Mouse (Mus musculus): ENCODE data around the gene Ankrd10. TPM values are rescaled to one million over a fixed set of nuclear protein-coding genes. Genes with fewer than 3 reads are reported as not detected.
"Not testable (repeated sequence)": the region's sequence is repeated elsewhere in the genome, so short reads cannot be mapped to it uniquely, and the experiment has no call there.

Ankrd10 gene
- total RNA-seq (2014; rRNA removed) (123 and 141 TPM in 2 replicates), polyA plus RNA-seq (2015; fragmentation: Nextera tagmentation; extraction: Ambion mirVana) (79.6 and 89.2 TPM in 2 replicates)

GRCm38 (mm10) chr8:11635611-11636081 lies at the start of gene Ankrd10:
Gene Ankrd10 (minus strand): TSS chr8:11635757.
- no peak for TF ChIP-seq CTCF (IDR thresholded peaks at IDR 0.05; ENCODE audit: low read depth)
- Histone ChIP-seq H3K9me3 (ENCODE audit: low read length) (no peaks in the 10 kb centered on the region), H3K4me3 (ENCODE audit: low read depth, low read length) (peak within 1 kb of the TSS; percentile 99), H3K27ac (ENCODE audit: low read depth, low read length) (peak within 1 kb of the TSS; percentile 99), H3K4me1 (ENCODE audit: insufficient read depth) (peaks cover 5% of the 10 kb centered on the region; the same call in 1 of the 2 replicates), H3K36me3 (ENCODE audit: insufficient read depth) (peaks cover 14% of the 10 kb centered on the region), H3K27me3 (ENCODE audit: insufficient read depth, low read length) (no peaks in the 10 kb centered on the region), H3K4me2 (ENCODE audit: low read depth) (peak within 1 kb of the TSS; percentile 87), H3K9ac (peak within 1 kb of the TSS; percentile 98)
- WGBS, result under 1% methylated on average over 38 of the region's 40 CpGs
- ATAC-seq (peak; percentile 92), DNase-seq (peak; percentile 96)

- Histone ChIP-seq H3K9ac (no peak overlapping the region), H3K4me1 (ENCODE audit: insufficient read depth) (no peaks in the 10 kb centered on the region), H3K36me3 (ENCODE audit: insufficient read depth) (no peaks in the 10 kb centered on the region), H3K27me3 (ENCODE audit: insufficient read depth, low read length) (no peaks in the 10 kb centered on the region), H3K4me3 (ENCODE audit: low read depth, low read length) (no peak overlapping the region), H3K9me3 (ENCODE audit: low read length) (no peaks in the 10 kb centered on the region), H3K27ac (ENCODE audit: low read depth, low read length) (no peak overlapping the region), H3K4me2 (ENCODE audit: low read depth) (no peak overlapping the region)
- no peak for TF ChIP-seq CTCF (IDR thresholded peaks at IDR 0.05; ENCODE audit: low read depth)
- DNase-seq (no peak), ATAC-seq (no peak)
- 89% methylated on average over 7 of the region's 7 CpGs for WGBS
Measured at GRCm38 (mm10) chr8:11684558-11684957, 49.0 kb upstream of the Ankrd10 start.

- Histone ChIP-seq H3K36me3 (ENCODE audit: insufficient read depth) (no peaks in the 10 kb centered on the region), H3K4me2 (ENCODE audit: low read depth) (no peak overlapping the region), H3K9ac (no peak overlapping the region), H3K4me3 (ENCODE audit: low read depth, low read length) (no peak overlapping the region), H3K27ac (ENCODE audit: low read depth, low read length) (no peak overlapping the region), H3K27me3 (ENCODE audit: insufficient read depth, low read length) (no peaks in the 10 kb centered on the region), H3K9me3 (ENCODE audit: low read length) (no peaks in the 10 kb centered on the region), H3K4me1 (ENCODE audit: insufficient read depth) (no peaks in the 10 kb centered on the region)
- ATAC-seq (no peak), DNase-seq (no peak)
- TF ChIP-seq CTCF (IDR thresholded peaks at IDR 0.05; ENCODE audit: low read depth), result no peak
- WGBS, result 75% methylated on average over 2 of the region's 2 CpGs
Measured at GRCm38 (mm10) chr8:11668308-11668707, 32.8 kb upstream of the Ankrd10 start.

- H3K4me3 ChIP-seq (ENCODE audit: low read depth, low read length); H3K9me3 ChIP-seq (ENCODE audit: low read length); H3K4me1 ChIP-seq (ENCODE audit: insufficient read depth); H3K27ac ChIP-seq (ENCODE audit: low read depth, low read length); H3K36me3 ChIP-seq (ENCODE audit: insufficient read depth); H3K9ac ChIP-seq; H3K27me3 ChIP-seq (ENCODE audit: insufficient read depth, low read length); H3K4me2 ChIP-seq (ENCODE audit: low read depth): not testable (repeated sequence)
- DNase-seq (peak; percentile 19), ATAC-seq (peak; percentile 76)
- 59% methylated on average over 20 of the region's 20 CpGs for WGBS
Measured at GRCm38 (mm10) chr8:11666023-11666716, 30.6 kb upstream of the Ankrd10 start.

- no peak overlapping the region for H3K4me3 ChIP-seq (ENCODE audit: low read depth, low read length)
- no peak overlapping the region for H3K4me2 ChIP-seq (ENCODE audit: low read depth)
- H3K9me3 ChIP-seq (ENCODE audit: low read length), result no peaks in the 10 kb centered on the region
- DNase-seq (no peak), ATAC-seq (peak; percentile 51)
- no peak for TF ChIP-seq CTCF (IDR thresholded peaks at IDR 0.05; ENCODE audit: low read depth)
- H3K27ac ChIP-seq (ENCODE audit: low read depth, low read length), result no peak overlapping the region
- WGBS, result 65% methylated on average over 3 of the region's 3 CpGs
- no peaks in the 10 kb centered on the region for H3K4me1 ChIP-seq (ENCODE audit: insufficient read depth)
- H3K27me3 ChIP-seq (ENCODE audit: insufficient read depth, low read length), result no peaks in the 10 kb centered on the region
- no peaks in the 10 kb centered on the region for H3K36me3 ChIP-seq (ENCODE audit: insufficient read depth)
- no peak overlapping the region for H3K9ac ChIP-seq
Measured at GRCm38 (mm10) chr8:11661969-11662368, 26.4 kb upstream of the Ankrd10 start.

GRCm38 (mm10) chr8:11650021-11650420 lies 14.5 kb upstream of the Ankrd10 start:
- 87% methylated on average over 5 of the region's 5 CpGs for WGBS
- no peaks in the 10 kb centered on the region for H3K36me3 ChIP-seq (ENCODE audit: insufficient read depth)
- no peak for TF ChIP-seq CTCF (IDR thresholded peaks at IDR 0.05; ENCODE audit: low read depth)

GRCm38 (mm10) chr8:11643123-11643522 lies 7.6 kb upstream of the Ankrd10 start:
- no peak for DNase-seq
- Histone ChIP-seq H3K4me3 (ENCODE audit: low read depth, low read length) (no peak overlapping the region), H3K9me3 (ENCODE audit: low read length) (0 out of 2 replicates have a peak, but pooled peaks cover 10% of the 10 kb centered on the region), H3K27ac (ENCODE audit: low read depth, low read length) (no peak overlapping the region), H3K4me2 (ENCODE audit: low read depth) (no peak overlapping the region), H3K4me1 (ENCODE audit: insufficient read depth) (no peaks in the 10 kb centered on the region), H3K27me3 (ENCODE audit: insufficient read depth, low read length) (no peaks in the 10 kb centered on the region), H3K9ac (no peak overlapping the region), H3K36me3 (ENCODE audit: insufficient read depth) (0 out of 2 replicates have a peak, but pooled peaks cover 9% of the 10 kb centered on the region)
- no peak for TF ChIP-seq CTCF (IDR thresholded peaks at IDR 0.05; ENCODE audit: low read depth)
- 37% methylated on average over 2 of the region's 2 CpGs for WGBS
- ATAC-seq, result no peak

More at GRCm38 (mm10) chr8:11650021-11650420, 14.5 kb upstream of the Ankrd10 start:
- Histone ChIP-seq H3K27ac (ENCODE audit: low read depth, low read length) (no peak overlapping the region), H3K9ac (no peak overlapping the region), H3K9me3 (ENCODE audit: low read length) (peaks cover 5% of the 10 kb centered on the region; the same call in 1 of the 2 replicates), H3K4me2 (ENCODE audit: low read depth) (no peak overlapping the region), H3K27me3 (ENCODE audit: insufficient read depth, low read length) (no peaks in the 10 kb centered on the region), H3K4me1 (ENCODE audit: insufficient read depth) (no peaks in the 10 kb centered on the region), H3K4me3 (ENCODE audit: low read depth, low read length) (no peak overlapping the region)
- ATAC-seq, result no peak
- DNase-seq, result no peak
